Mouse (Mus musculus) lung, postnatal 0 days (tissue): ENCODE data around the gene Gckr. TPM values are rescaled to one million over a fixed set of nuclear protein-coding genes. Genes with fewer than 3 reads are reported as not detected.

Experiments used
- ATAC-seq: fragments of 200-750 bp; cut with Nextera tagmentation; 2 replicates; pipeline ENCODE4 v1.8.0; 2017; ENCODE audit warnings: moderate library complexity
- DNase-seq: peaks from one replicate; pipeline ENCODE4 v3.0.0-alpha.2; 2016; ENCODE audit warnings: low spot score
- H3K27ac ChIP-seq: fragments of 300-500 bp; sonication (generic); 2 replicates; pipeline ENCODE4 v1.5.1; 2014; ENCODE audit warnings: antibody characterized with exemption, mild to moderate bottlenecking, low read length, mixed read lengths
- H3K27me3 ChIP-seq: fragments of 300-500 bp; sonication (generic); replicated peaks from 2 replicates; pipeline ENCODE4 v1.6.1; 2014; ENCODE audit warnings: low read length, mixed read lengths; ENCODE audit not compliant: insufficient read depth
- H3K36me3 ChIP-seq: fragments of 300-500 bp; sonication (generic); 2 replicates; pipeline ENCODE4 v1.6.1; 2014; ENCODE audit warnings: low read length, mixed read lengths; ENCODE audit not compliant: insufficient read depth
- H3K4me1 ChIP-seq: fragments of 300-500 bp; sonication (generic); 2 replicates; pipeline ENCODE4 v1.6.1; 2014; ENCODE audit warnings: antibody characterized with exemption, low read depth, low read length, mixed read lengths; ENCODE audit not compliant: insufficient read depth
- H3K4me2 ChIP-seq: fragments of 300-500 bp; sonication (generic); replicated peaks from 2 replicates; pipeline ENCODE4 v1.6.1; 2014; ENCODE audit warnings: low read depth, mild to moderate bottlenecking, low read length, moderate library complexity, mixed read lengths
- H3K4me3 ChIP-seq: fragments of 300-500 bp; sonication (generic); 2 replicates; pipeline ENCODE4 v1.5.1; 2014; ENCODE audit warnings: low read depth, low read length
- H3K9ac ChIP-seq: fragments of 300-500 bp; sonication (generic); replicated peaks from 2 replicates; pipeline ENCODE4 v1.6.1; 2014; ENCODE audit warnings: low read depth, mild to moderate bottlenecking
- H3K9me3 ChIP-seq: fragments of 300-500 bp; sonication (generic); 2 replicates; pipeline ENCODE4 v1.6.1; 2016; ENCODE audit warnings: low read length, mixed read lengths
- CTCF ChIP-seq: IDR thresholded peaks from 2 replicates; pipeline ENCODE4 v1.5.1; 2016; ENCODE audit warnings: antibody characterized with exemption, mild to moderate bottlenecking
- EP300 ChIP-seq: IDR thresholded peaks from 2 replicates; pipeline ENCODE4 v1.6.1; 2016; ENCODE audit warnings: antibody characterized with exemption, mild to moderate bottlenecking, control low read depth
- WGBS: fragments of 180-500 bp; shearing (Covaris S2); extraction: QIAGEN DNeasy Blood & Tissue Kit; methylation state at CpG from one replicate; pipeline ENCODE4 v1.1.7; 2014; 5-methylcytosine and 5-hydroxymethylcytosine counted together
- polyA plus RNA-seq: library from polyadenylated mRNA; unstranded; fragments of >200 nt; fragmentation: Nextera tagmentation; extraction: Ambion mirVana; gene quantifications from 2 replicates; pipeline ENCODE4 v1.2.1, GENCODE M21; 2015

Gene Gckr
- polyA plus RNA-seq, 1 experiment from 2014 or later: 0.08 TPM

GRCm38 (mm10) chr5:31273018-31273417 lies 24.2 kb upstream of the Gckr start:
- no peaks in the 10 kb centered on the region for H3K9me3 ChIP-seq
- ATAC-seq: no peak
- TF ChIP-seq EP300 (no peak), CTCF (no peak)
- H3K4me1 ChIP-seq: no peaks in the 10 kb centered on the region
- DNase-seq: no peak
- WGBS: 87% methylated on average over 6 of the region's 6 CpGs
- H3K4me2 ChIP-seq: no peak overlapping the region
- peaks cover 24% of the 10 kb centered on the region for H3K36me3 ChIP-seq
- no peaks in the 10 kb centered on the region for H3K27me3 ChIP-seq
- H3K27ac ChIP-seq: no peak overlapping the region
- no peak overlapping the region for H3K9ac ChIP-seq
- H3K4me3 ChIP-seq: no peak overlapping the region

GRCm38 (mm10) chr5:31279245-31279988 lies 17.8 kb upstream of the Gckr start:
- no peak overlapping the region for H3K4me2 ChIP-seq
- no peak for TF ChIP-seq CTCF
- TF ChIP-seq EP300: no peak
- peaks cover 32% of the 10 kb centered on the region for H3K36me3 ChIP-seq
- no peaks in the 10 kb centered on the region for H3K9me3 ChIP-seq
- ATAC-seq (no peak), DNase-seq (no peak)
- WGBS: 80% methylated on average over 20 of the region's 20 CpGs
- H3K4me3 ChIP-seq: no peak overlapping the region
- H3K27me3 ChIP-seq: no peaks in the 10 kb centered on the region
- no peak overlapping the region for H3K9ac ChIP-seq
- no peaks in the 10 kb centered on the region for H3K4me1 ChIP-seq
- H3K27ac ChIP-seq: no peak overlapping the region

GRCm38 (mm10) chr5:31288225-31288624 lies 9.0 kb upstream of the Gckr start:
- H3K4me1 ChIP-seq: peaks cover 7% of the 10 kb centered on the region; the same call in 1 of the 2 replicates
- H3K36me3 ChIP-seq: no peaks in the 10 kb centered on the region; the same call in 1 of the 2 replicates
- whole genome bisulfite sequencing: 49% methylated on average over 4 of the region's 4 CpGs
- no peak overlapping the region for H3K4me3 ChIP-seq
- no peak for TF ChIP-seq CTCF
- H3K27ac ChIP-seq: no peak overlapping the region
- no peaks in the 10 kb centered on the region for H3K27me3 ChIP-seq
- no peak overlapping the region for H3K9ac ChIP-seq
- no peak for DNase-seq
- no peak overlapping the region for H3K4me2 ChIP-seq
- ATAC-seq: no peak
- no peaks in the 10 kb centered on the region for H3K9me3 ChIP-seq

GRCm38 (mm10) chr5:31288655-31289054 lies 8.6 kb upstream of the Gckr start:
- H3K27ac ChIP-seq: no peak overlapping the region
- ATAC-seq (no peak), DNase-seq (no peak)
- no peak overlapping the region for H3K4me2 ChIP-seq
- H3K9me3 ChIP-seq: no peaks in the 10 kb centered on the region
- no peak overlapping the region for H3K4me3 ChIP-seq
- H3K27me3 ChIP-seq: no peaks in the 10 kb centered on the region
- WGBS: 67% methylated on average over 3 of the region's 3 CpGs
- peaks cover 7% of the 10 kb centered on the region; the same call in 1 of the 2 replicates for H3K4me1 ChIP-seq
- no peak for TF ChIP-seq EP300
- TF ChIP-seq CTCF: no peak
- no peaks in the 10 kb centered on the region; the same call in 1 of the 2 replicates for H3K36me3 ChIP-seq
- H3K9ac ChIP-seq: no peak overlapping the region

GRCm38 (mm10) chr5:31289626-31290230 lies 7.5 kb upstream of the Gckr start:
- Histone ChIP-seq H3K27ac (no peak overlapping the region), H3K4me2 (no peak overlapping the region), H3K36me3 (no peaks in the 10 kb centered on the region), H3K27me3 (no peaks in the 10 kb centered on the region), H3K9me3 (no peaks in the 10 kb centered on the region), H3K4me1 (peaks cover 7% of the 10 kb centered on the region; the same call in 1 of the 2 replicates), H3K9ac (no peak overlapping the region), H3K4me3 (no peak overlapping the region)
- 74% methylated on average over 3 of the region's 3 CpGs for WGBS
- ATAC-seq (no peak), DNase-seq (no peak)
- TF ChIP-seq EP300 (no peak), CTCF (no peak)

- H3K27me3 ChIP-seq: no peaks in the 10 kb centered on the region
- peak within 1 kb of the TSS; percentile 44 for H3K9ac ChIP-seq
- DNase-seq (peak; percentile 99), ATAC-seq (peak; percentile 98)
- peak within 1 kb of the TSS; percentile 70 for H3K4me2 ChIP-seq
- TF ChIP-seq EP300 (no peak), CTCF (no peak)
- peaks cover 11% of the 10 kb centered on the region; the same call in 1 of the 2 replicates for H3K4me1 ChIP-seq
- peak within 1 kb of the TSS; percentile 54 for H3K4me3 ChIP-seq
- peak within 1 kb of the TSS; percentile 83 for H3K27ac ChIP-seq
- 2% methylated on average over 45 of the region's 45 CpGs for WGBS
- H3K36me3 ChIP-seq: no peaks in the 10 kb centered on the region
- no peaks in the 10 kb centered on the region for H3K9me3 ChIP-seq
Observed at GRCm38 (mm10) chr5:31290521-31291360, 6.5 kb upstream of the Gckr start, which contains the start of gene Ift172. TSS of gene Ift172 (minus strand) at chr5:31291116.
